Mouse (Mus musculus): Measurements from ENCODE around the gene Fut1.

Gene Fut1

GRCm38 (mm10) chr7:45598960-45599879, 17.9 kb upstream of the Fut1 start:
- in situ Hi-C loops (cut with MboI, MseI): no loop called here

GRCm38 (mm10) chr7:45605704-45606289, 11.3 kb upstream of the Fut1 start:
- in situ Hi-C loops (cut with MboI, MseI): no loop called here

GRCm38 (mm10) chr7:45609511-45609910, 7.6 kb upstream of the Fut1 start:
- in situ Hi-C loops (cut with MboI, MseI): no loop called here

GRCm38 (mm10) chr7:45616277-45616676, 812 bp upstream of the Fut1 start:
- in situ Hi-C loops (cut with MboI, MseI): no loop called here

- in situ Hi-C loops (cut with MboI, MseI): no loop called here
These were observed 1.2 kb downstream of the Fut1 start for GRCm38 (mm10) chr7:45618316-45618715.

GRCm38 (mm10) chr7:45619592-45619991, 2.5 kb downstream of the Fut1 start:
- in situ Hi-C loops (cut with MboI, MseI): no loop called here

GRCm38 (mm10) chr7:45621443-45621842, 4.4 kb downstream of the Fut1 start, which contains the start of gene Izumo1:
Gene Izumo1 (plus strand): TSS chr7:45621811.
- in situ Hi-C loops (cut with MboI, MseI): no loop called here

GRCm38 (mm10) chr7:45623507-45623906, 6.4 kb downstream of the Fut1 start:
- in situ Hi-C loops (cut with MboI, MseI): no loop called here

GRCm38 (mm10) chr7:45624718-45625117, 7.6 kb downstream of the Fut1 start:
- in situ Hi-C loops (cut with MboI, MseI): loop anchor here in 1 of 2 experiments (25.0 kb wide), 1 partner anchor 1013 kb away; the partner anchor contains the start of gene Sergef

GRCm38 (mm10) chr7:45625481-45625880, 8.4 kb downstream of the Fut1 start:
- in situ Hi-C loops (cut with MboI, MseI): loop anchor here in 1 of 2 experiments (25.0 kb wide), 1 partner anchor 1012 kb away; the partner anchor contains the start of gene Sergef

GRCm38 (mm10) chr7:45626571-45627076, 9.5 kb downstream of the Fut1 start:
- in situ Hi-C loops (cut with MboI, MseI): loop anchor here in 1 of 2 experiments (25.0 kb wide), 1 partner anchor 1011 kb away; the partner anchor contains the start of gene Sergef

- in situ Hi-C loops (cut with MboI, MseI): loop anchor here in 1 of 2 experiments (25.0 kb wide), 1 partner anchor 1010 kb away; the partner anchor contains the start of gene Sergef
These were observed 10.2 kb downstream of the Fut1 start, which contains the start of gene Rasip1 for GRCm38 (mm10) chr7:45627261-45627660. Gene Rasip1 (plus strand): TSS chr7:45627488.

- in situ Hi-C loops (cut with MboI, MseI): loop anchor here in 1 of 2 experiments (25.0 kb wide), 1 partner anchor 1009 kb away; the partner anchor contains the start of gene Sergef
These were observed 11.5 kb downstream of the Fut1 start for GRCm38 (mm10) chr7:45628364-45629294.

- in situ Hi-C loops (cut with MboI, MseI): loop anchor here in 1 of 2 experiments (25.0 kb wide), 1 partner anchor 1007 kb away; the partner anchor contains the start of gene Sergef
These were observed 13.2 kb downstream of the Fut1 start for GRCm38 (mm10) chr7:45630064-45630907.

GRCm38 (mm10) chr7:45632499-45632898, 15.4 kb downstream of the Fut1 start:
- in situ Hi-C loops (cut with MboI, MseI): loop anchor here in 1 of 2 experiments (25.0 kb wide), 1 partner anchor 1005 kb away; the partner anchor contains the start of gene Sergef

GRCm38 (mm10) chr7:45634946-45635681, 18.0 kb downstream of the Fut1 start:
- in situ Hi-C loops (cut with MboI, MseI): loop anchor here in 1 of 2 experiments (25.0 kb wide), 1 partner anchor 1002 kb away; the partner anchor contains the start of gene Sergef

- in situ Hi-C loops (cut with MboI, MseI): loop anchor here in 1 of 2 experiments (25.0 kb wide), 1 partner anchor 1001 kb away; the partner anchor contains the start of gene Sergef
These were observed 18.9 kb downstream of the Fut1 start for GRCm38 (mm10) chr7:45635711-45636688.

Measured in T-helper 17 cell (primary cell).